Mouse (Mus musculus) layer of hippocampus, postnatal 14 days (tissue): ENCODE results near the gene Rasgrp3. TPM values are rescaled to one million over a fixed set of nuclear protein-coding genes. Genes with fewer than 3 reads are reported as not detected.
"Not testable (repeated sequence)": the region's sequence is repeated elsewhere in the genome, so short reads cannot be mapped to it uniquely, and the experiment has no call there.

Experiments
- DNase-seq, 2 experiments: peaks; one replicate each; pipeline ENCODE4 v3.0.0; 2021 to 2022; ENCODE audit warnings: low spot score in 2 of 2, mixed read lengths in 1 of 2
- total RNA-seq, 2 experiments: library from RNA; stranded (reverse); gene quantifications; 2 replicates each; pipeline ENCODE4 v1.2.3; 2021

Rasgrp3 gene
- total RNA-seq, 2 experiments from 2014 or later, result 11.4 to 11.7 TPM

DNA sequence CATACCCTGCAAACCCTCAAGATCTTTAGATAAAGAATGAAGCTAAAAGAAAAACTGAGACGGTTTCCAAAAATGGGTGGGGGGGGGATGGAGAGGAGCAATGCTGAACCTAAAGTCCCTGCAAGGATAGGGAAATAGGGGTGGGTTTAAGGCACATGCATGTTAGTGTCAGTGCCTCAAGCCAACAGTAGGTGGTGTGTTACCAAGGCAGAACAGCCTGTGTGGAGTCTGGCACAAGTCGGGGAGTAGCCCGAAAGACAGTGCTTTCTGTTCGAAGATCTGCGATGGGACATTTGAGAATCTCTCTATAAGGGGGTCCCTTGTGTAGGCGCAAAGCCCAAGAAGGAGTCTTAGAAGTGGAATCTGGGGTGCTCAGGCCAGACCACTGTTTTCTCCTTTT lies 24.9 kb downstream of the Rasgrp3 start:
- no peak for DNase-seq

DNA sequence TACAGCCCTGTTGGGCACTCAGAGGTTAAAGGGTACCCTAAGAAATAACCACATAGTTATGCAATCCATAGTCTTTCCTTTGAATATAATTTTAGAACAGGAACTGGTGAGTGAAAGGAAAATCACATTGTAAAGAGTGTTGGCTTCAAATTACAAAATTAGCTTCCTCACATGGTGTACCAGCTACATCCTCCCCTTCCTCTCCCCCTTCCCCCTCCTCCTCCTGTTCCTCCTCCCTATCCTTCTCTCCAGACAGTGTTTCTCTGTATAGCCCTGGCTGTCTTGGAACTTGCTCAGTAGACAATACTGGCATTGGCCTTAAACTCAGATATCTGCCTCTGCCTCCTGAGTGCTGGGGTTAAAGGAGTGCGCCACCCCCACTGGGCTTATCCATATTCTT lies 26.1 kb downstream of the Rasgrp3 start:
- peak in 1 of 2 experiments; percentile 27 for DNase-seq

DNA sequence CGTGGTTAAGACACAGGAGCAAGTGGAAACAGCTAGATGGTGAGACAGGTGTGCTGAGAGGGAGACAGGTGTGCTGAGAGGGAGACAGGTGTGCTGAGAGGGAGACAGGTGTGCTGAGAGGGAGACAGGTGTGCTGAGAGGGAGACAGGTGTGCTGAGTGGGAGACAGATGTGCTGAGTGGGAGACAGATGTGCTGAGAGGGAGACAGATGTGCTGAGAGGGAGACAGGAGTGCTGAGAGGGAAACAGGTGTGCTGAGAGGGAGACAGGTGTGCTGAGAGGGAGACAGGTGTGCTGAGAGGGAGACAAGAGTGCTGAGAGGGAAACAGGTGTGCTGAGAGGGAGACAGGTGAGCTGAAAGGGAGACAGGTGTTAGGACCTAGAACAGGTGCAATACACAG lies 27.5 kb downstream of the Rasgrp3 start:
- not testable (repeated sequence) for DNase-seq

DNA sequence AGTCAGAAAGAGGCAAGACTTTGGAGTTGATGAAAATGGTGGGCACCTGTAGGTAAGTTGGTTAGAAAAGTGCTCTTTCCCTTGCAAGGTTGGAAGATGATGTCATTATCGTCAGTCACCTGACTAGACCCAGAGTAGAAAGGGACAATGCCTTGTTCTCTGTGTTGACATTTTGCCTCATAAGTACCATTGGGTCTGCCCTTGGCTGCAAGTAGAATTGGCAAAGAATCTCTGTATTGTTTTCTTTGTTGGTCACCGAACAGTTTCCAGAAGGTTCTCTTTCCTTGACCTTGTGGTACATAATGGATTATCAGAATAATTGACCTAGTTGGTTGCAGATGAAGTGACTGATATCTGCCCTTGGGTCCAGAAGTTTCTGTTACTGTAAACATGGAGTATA lies 27.9 kb downstream of the Rasgrp3 start:
- DNase-seq, result no peak

DNA sequence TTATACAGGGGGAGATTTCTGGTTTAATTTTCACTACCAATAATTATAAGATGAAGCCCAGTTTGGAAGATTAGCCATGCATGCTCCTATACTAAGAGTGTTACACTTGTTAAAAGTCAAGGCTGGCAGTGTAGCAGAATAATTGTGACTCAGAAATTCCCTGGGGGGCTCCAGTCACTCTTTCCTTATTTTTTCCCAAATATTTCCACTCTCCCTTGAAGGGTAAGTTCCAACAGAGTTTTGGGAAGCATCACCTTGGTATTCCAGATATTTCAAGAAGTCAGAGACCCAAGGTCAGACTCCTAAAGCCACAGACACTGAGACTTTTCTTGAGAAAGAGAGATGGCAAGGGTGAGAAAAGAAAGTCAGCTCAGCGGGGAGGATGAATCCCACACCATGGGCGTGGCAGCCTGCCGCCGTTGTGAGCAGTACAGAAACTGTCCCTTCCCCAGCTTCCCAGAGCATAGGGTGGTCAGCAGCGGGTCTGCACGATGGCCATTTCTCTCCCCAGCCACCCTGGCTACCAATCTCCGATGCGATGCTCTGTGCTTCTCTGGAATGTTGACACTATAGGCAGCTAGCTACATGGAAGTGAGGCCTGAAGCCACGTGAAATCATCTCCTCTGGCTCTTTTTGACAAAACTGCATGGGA lies 28.8 kb downstream of the Rasgrp3 start:
- no peak for DNase-seq

DNA sequence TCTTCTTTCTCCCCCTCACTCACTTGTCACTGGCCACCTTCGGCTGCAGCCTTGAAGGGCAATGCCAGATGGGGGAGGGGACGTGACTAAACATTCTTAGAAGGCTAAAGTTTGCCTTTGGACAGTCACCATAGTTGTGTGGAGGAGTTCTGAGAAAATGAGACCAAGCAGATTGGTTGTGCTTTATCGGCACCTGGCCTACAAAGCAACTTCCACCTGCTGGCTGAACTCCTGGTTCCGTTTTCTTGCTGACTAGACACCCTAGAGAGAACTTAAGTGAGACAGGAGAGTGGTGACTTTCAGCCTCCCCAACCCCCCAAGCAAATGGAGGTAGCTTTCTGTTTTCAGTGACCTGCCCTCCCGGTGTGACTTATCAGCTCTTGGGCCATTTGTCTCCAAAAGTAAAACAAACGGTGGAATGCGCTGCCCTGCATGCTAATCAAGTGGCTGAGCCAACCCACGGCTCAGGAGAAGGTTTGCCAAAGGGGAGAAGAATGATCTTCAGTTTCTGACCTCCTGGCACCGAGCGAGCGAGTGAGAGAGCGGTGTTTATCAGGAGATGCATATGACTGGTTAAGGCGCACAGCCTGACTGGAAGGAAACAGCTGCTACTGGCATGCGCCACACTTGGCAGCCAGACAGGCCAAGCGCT lies 29.4 kb downstream of the Rasgrp3 start:
- DNase-seq, result peak; percentile 63 to 68

DNA sequence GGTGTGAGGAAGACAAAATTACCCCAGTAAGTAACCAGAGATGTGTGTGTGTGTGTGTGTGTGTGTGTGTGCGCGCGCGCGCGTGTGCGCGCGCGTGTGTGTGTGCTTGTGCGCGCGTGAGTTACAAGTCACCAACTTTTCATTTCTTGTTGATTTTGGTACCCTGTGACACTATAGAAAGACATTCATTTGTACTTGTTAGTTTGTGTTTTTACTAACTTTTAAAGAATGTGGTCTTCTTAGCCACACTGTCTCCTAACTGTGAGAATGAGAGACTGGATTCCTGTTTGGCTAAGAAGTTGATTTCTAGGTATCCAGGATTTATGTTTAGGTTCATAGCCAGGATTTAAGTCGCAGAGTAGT lies 29.9 kb downstream of the Rasgrp3 start:
- DNase-seq, result no peak

DNA sequence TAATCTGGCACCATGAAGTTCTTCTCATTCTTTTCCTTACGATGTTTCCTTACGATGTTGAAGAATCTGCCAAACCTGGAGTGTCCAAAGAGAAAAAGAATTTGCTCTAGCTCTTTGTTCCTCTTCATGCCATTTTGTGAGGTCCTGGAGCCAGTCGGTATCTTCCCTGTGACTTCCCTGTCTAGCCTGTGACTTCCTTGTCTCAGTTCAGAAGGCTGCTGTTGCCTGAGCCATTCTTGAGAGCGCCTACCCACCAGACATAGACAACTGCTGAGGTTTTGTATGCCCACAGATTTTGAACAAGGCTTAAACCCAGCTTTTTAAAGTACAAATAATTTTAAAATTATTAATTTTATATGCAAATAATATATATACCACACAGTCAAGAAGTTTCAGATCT lies 31.3 kb downstream of the Rasgrp3 start:
- no peak for DNase-seq

DNA sequence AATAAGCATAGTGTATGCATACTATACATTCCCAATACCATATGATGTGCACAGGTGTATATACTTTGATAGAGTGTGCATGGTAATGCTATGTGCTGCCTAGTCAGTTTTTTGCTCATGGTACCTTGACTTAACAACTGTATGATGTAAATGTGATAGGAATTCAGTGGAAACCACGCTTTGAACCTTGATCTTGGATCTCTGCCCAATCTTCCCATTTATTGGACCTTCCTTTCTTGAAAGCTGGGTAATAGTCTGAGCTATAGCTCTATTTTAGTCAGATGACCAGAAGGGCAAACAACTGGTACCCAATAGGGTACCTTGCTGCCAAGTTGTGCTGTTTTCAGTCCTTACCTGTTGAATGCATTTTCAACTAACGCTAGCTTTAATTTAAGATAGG lies 31.8 kb downstream of the Rasgrp3 start:
- DNase-seq, result no peak

DNA sequence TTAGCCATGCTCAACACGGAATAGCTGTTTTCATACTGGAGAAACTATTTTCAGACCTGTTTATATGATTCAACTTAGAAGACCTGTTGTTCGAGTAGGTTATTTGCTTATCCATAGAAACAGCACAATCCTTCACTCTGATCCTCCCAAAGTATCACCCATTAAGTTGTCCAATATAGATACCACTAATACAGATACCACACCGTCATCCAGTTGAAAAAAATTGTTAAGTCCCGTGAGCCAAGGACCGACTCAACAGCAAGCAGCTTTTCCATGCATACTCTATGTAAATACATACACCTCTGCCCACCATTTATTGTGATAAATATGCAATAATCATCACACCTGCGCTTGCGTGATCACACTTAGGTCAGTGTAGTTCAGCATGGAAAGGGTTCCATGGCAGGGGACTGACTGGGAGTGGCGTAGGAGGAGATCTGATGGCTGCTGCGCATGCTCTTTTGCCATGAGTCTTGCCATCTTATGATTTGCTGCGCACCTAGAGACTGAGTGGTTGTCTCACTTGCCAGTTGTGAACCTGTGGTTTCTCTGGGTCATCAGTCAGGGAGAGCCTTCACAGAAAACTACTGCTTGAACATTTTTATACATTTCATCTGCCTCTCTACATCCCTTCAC lies 32.9 kb downstream of the Rasgrp3 start:
- DNase-seq, result no peak

DNA sequence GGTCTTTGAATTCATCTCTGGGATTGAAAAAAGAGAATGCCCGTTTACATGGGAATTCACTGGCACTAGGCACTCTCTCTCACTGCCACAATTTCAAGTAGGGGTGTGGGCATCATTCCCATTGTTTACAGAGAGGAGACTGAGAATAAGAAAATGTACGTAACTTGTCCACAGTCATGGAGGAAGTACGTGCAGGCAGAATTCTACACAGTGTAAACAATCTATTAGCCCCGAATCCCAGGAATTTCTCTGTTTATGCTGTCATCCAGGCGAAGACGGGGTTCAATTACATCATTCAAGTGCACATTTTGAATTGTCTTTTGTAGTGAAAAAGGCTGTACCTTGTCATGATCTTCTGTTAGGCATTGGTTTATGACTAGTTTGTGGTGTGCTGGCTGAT lies 34.6 kb downstream of the Rasgrp3 start:
- no peak for DNase-seq

DNA sequence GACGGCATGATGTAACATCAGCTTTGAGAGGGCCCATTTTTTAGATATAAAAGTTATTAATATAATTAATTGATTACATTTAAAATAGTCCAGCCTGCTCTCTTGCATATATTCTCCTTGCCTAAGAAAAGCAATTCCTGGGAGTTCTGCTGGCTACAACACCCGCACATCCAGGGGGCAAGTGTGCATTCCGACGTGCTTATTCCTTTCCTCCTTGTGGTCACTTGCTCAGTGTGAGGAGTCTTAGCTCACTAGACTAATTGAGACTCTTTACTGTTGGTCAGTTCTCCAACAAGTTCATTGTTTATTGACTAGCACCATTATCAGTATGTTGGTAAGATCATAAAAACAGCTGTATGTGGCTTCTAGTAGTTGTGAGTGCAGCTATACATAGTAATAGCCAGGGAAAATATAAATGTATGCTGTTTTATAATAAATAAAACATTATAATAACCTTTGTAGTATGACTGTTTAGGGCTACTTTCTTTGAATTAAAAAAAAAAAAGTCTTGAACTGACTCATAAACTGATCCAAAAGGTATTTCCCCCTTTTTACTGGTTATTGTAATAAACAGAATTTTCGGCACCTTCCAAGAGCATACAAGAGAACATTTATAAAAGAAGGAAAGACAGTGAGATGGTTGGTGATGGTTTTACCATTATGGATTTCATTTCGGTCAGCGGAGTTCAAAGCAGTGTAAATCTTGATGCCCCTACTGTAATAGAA lies 35.4 kb downstream of the Rasgrp3 start:
- no peak for DNase-seq

DNA sequence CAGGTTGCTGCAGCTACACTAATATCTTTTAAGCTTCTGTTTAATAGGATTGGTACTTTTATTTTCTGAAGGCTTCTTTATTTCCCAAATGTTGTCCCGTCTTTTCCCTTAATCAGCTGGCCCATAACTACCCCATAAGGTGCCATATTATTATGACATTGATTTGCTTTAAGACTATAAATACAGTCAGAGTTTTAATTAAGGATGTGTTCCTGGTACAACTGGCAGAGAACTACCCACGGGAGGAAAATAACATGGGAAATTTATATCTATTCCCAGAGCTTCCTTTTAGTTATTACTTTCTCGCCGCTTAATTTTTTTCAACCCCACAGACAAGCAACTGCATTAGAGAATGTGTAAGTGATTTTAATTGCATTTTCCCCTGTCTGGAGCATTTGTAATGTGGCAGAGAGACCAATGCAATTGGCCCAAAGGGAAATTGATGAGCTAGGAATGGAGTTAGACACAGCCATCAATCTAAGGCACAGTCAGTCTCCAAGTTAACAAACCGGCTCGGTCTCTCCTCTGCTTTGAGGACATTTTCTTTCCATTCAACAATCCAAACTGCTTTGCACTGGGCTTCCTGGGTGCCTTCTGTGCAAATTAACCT lies 36.1 kb downstream of the Rasgrp3 start:
- DNase-seq, result no peak

DNA sequence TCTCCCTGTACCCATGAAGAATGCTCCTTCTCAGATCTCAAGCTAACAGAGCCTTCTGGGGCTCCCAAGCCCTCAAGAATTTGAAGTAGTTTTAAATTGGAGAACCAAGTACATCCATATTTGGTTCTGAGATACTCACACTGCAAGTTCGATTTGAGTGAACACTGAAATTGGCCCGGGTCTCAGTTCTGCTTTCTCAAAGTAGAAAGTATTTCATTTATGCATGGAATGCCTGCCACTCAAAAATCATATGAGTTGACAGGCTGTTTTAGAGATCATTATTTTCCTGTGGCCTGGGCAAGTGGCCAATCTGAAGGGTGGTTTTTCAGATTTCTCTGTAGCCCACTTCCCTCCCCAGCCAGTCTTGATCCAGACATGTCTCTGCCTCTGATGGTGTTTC lies 36.7 kb downstream of the Rasgrp3 start:
- DNase-seq, result no peak

DNA sequence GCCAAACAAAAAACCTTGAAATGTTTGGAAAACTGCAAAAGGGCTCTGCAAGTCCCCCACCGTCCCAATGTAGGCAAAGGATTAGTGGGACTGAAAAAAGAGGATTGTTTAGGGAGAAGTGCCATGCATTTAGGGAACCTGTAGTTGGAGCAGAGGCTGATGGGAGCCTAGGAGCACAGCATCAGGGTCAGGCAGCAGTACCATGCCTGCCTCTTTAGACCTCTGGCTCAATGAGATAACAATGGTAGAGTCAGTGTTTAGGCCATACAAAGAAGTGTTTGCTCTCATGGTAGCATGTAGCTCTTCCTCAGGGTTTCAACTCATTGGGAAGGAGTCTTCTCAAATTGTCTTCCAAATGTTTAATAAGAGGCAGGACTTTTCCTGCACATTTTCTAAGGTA lies 40.3 kb downstream of the Rasgrp3 start:
- no peak for DNase-seq

DNA sequence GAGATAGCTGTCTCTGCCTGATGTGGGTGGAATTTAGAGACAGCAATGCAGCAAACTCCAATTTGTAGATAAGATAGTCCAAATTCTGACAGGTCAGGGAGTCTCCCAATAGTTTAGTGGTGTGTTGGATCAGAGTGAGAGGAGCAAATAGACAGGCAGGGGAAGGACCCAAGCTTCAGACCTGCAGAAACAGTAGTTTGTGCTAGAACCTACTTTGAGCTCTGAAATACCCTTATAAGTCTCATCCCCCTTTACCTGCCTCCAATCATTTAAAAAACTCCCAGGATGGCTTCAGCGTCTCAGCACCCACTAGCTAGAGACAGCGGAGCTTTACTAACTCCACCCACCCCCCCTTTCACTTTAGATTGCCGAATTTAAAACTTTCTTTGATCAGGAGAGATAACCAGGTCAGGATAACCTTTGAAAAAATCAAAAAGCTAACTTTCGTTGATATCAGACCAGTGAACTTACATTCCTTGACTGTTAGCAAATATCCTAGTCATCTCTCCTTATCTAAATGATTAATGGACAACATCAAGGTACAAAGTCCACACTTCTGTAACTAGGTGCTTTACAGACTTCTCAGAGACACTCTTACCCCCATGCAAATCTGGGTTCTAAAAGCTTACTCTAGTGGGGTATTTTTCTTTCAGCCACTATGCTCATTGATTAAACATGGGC lies 41.2 kb downstream of the Rasgrp3 start:
- DNase-seq, result no peak

DNA sequence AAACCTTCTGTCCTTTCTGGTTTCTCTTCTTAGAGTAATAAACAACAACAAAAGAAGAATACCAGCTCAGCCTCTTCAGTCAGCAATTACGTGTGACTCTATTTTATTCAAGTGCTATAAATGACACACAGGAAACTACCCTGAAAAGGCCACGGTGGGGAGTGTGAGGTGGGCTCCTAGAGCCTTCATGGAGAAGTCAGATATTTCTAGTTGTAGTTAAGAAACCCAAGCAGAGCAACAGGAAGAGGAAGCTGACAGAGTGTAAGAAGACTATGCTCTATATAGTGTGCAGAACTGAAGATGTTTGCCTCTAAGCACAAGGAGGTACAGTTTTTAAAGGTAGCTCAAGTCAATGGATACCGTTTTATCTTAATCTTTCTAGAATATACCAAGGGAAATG lies 42.0 kb downstream of the Rasgrp3 start:
- no peak for DNase-seq

DNA sequence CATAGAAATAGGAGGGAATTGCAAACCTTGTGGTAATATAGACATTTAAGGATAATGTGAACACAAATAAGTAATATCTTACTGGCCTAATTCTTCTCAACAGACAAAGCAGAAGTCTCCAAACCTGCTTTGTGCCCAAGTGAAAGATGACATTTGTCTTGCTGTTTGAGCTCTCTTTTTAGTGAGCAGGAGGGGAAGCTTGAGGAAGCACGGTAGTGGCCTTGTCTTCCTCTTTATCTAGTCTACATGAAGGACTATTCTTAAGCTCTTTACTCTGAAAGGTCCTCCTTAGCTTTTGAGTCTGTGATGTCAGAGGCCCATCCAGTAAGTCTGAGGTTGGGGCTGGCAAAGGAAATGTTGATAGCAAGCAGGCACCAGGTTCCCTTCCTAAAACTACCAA lies 43.1 kb downstream of the Rasgrp3 start:
- DNase-seq, result no peak

DNA sequence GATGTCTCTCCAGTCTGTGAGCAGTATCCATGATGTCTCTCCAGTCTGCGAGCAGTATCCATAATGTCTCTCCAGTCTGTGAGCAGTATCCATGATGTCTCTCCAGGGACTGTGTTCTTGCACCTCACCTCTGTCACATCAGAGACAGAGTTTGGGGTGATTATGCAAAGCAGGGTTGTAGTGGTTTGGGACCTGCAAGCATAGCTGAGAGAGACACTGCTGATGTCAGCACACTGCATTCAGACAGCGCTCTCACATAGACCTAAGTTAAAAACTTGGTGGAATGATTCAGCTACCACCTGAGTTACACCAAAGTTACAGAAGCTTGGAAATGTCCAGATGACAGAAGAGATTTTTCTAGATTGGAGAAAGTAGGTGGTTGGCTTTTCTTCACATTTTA lies 44.0 kb downstream of the Rasgrp3 start:
- DNase-seq, result no peak

DNA sequence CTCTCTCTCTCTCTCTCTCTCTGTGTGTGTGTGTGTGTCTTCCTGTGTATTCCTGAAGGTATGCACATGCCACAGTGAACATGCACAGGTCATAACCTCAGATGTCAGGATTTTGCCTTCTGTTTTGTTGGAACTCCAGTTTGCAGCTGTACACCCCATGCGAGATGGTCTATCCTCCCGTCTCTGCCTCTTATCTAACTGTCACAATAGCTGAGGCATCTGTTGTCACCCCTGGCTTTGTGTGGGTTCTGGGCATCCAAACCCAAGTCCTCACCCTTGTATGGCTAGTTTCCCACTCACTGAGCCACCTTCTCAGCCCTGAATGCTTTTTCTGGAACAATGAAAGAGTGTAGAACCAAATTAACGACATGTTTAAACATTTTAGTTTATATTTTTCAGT lies 44.7 kb downstream of the Rasgrp3 start:
- no peak for DNase-seq

DNA sequence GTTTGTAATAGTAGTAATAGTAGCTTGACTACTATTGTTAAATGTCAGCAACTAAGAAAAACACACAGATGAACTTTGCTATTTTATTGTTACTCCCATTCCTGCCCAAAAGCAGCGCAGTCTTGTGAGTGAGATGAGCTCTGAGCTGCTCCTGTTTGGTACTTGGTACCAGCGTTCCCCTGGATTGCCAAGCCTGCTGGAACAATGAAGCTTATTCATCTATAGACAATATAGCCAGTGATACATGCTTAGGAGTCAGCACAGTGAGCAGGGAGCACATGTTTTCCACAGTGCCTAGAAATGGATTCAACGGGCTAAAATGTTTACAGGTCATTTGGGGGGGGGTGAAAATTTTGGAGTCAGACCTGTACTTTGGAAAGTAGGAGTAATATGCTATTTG lies 50.5 kb downstream of the Rasgrp3 start:
- no peak for DNase-seq
